Mouse (Mus musculus): Measurements from ENCODE around the gene Shkbp1. TPM values are rescaled to one million over a fixed set of nuclear protein-coding genes. Genes with fewer than 3 reads are reported as not detected.

Gene Shkbp1
- polyA plus RNA-seq, 1 experiment: 18.4 TPM

DNA sequence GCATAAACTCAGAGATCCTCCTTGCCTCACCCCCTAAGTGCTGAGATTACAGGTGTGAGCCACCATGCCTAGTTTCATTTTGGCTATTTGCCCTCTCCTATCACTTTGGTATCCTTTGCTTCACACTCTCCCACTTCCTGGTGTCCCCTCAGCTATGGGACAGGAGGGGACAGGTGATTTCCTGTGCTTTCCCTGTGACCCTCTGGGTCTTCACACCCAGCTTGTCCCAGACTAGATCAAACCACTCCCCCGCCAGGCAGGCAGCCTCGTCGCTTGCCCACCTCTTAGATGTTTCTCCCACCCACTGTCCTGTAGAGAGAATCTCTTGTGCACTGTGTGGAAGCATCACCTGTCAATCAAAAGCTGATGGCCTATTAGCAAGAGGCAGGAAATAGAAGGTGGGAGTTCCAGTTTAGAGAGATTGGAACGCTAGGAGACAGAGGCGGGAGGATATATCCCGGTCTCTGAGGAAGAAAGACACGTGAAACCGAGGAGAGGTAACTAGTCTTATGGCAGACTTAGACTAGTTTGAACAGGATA, 44.8 kb downstream of the Shkbp1 start:
- Histone ChIP-seq H3ac (ENCODE audit: control insufficient read depth, insufficient read length) (no peak overlapping the region), H3K4me2 (ENCODE audit: low read depth) (no peak overlapping the region), H3K27me3 (ENCODE audit: control insufficient read depth, insufficient read depth, insufficient read length) (no peaks in the 10 kb centered on the region), H3K79me2 (ENCODE audit: control insufficient read depth, insufficient read depth) (no peaks in the 10 kb centered on the region), H3K36me3 (ENCODE audit: control insufficient read depth, insufficient read depth) (no peaks in the 10 kb centered on the region), H3K4me3 (no peak overlapping the region)
- no peak for TF ChIP-seq E2F4 (IDR thresholded peaks at IDR 0.05; ENCODE audit: insufficient read depth)
- no peak for TF ChIP-seq CEBPB (IDR thresholded peaks at IDR 0.05; ENCODE audit: insufficient read depth, poor library complexity, severe bottlenecking)
- TF ChIP-seq REST (IDR thresholded peaks at IDR 0.05; ENCODE audit: insufficient read depth, insufficient read length): no peak
- TF ChIP-seq TCF12 (IDR thresholded peaks at IDR 0.05; ENCODE audit: insufficient read depth, poor library complexity, severe bottlenecking): no peak
- TF ChIP-seq MYOG (IDR thresholded peaks at IDR 0.05; ENCODE audit: control insufficient read depth in 1 of 3, insufficient read depth in 1 of 3, insufficient read length in 2 of 3, low read depth in 2 of 3): no peak
- TF ChIP-seq SRF (IDR thresholded peaks at IDR 0.05; ENCODE audit: control insufficient read depth, insufficient read length, low read depth): no peak
- no peak for TF ChIP-seq USF1 (IDR thresholded peaks at IDR 0.05; ENCODE audit: low read depth)
- TF ChIP-seq TCF3 (IDR thresholded peaks at IDR 0.05; ENCODE audit: insufficient read length, low read depth): no peak
- TF ChIP-seq MAX (IDR thresholded peaks at IDR 0.05; ENCODE audit: low read depth): no peak
- no peak for TF ChIP-seq POLR2A (IDR thresholded peaks at IDR 0.05; ENCODE audit: insufficient read length, low read depth)
- TF ChIP-seq POLR2AphosphoS2 (IDR thresholded peaks at IDR 0.05; ENCODE audit: insufficient read length, low read depth): no peak
- TF ChIP-seq MYOD1 (IDR thresholded peaks at IDR 0.05; ENCODE audit: control insufficient read depth in 1 of 3, insufficient read length in 2 of 3, low read depth in 2 of 3): no peak

DNA sequence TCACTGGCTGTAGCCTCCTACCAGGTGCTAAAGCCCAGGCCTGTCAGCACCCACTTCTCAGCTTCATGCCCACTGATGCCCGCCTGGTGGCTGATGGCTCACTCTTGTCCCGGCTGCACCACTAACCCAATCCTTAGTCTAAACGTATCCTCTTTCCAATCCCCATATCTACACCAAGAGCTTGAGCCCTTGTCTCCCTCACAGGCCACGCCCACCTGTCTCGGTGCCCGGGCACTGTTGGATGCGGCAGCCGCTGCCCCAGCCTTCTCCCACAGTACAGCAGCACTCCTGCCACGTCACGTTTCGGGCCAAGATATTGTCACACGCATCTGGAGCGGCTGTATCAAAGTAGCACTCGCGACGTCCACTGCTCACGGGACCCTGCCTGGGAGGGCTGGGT, 45.5 kb downstream of the Shkbp1 start:
- Histone ChIP-seq H3K4me3 (no peak overlapping the region), H3ac (ENCODE audit: control insufficient read depth, insufficient read length) (no peak overlapping the region), H3K79me2 (ENCODE audit: control insufficient read depth, insufficient read depth) (no peaks in the 10 kb centered on the region), H3K4me2 (ENCODE audit: low read depth) (no peak overlapping the region), H3K27me3 (ENCODE audit: control insufficient read depth, insufficient read depth, insufficient read length) (no peaks in the 10 kb centered on the region), H3K36me3 (ENCODE audit: control insufficient read depth, insufficient read depth) (no peaks in the 10 kb centered on the region)
- no peak for TF ChIP-seq USF1 (IDR thresholded peaks at IDR 0.05; ENCODE audit: low read depth)
- no peak for TF ChIP-seq E2F4 (IDR thresholded peaks at IDR 0.05; ENCODE audit: insufficient read depth)
- TF ChIP-seq POLR2A (IDR thresholded peaks at IDR 0.05; ENCODE audit: insufficient read length, low read depth): no peak
- no peak for TF ChIP-seq POLR2AphosphoS2 (IDR thresholded peaks at IDR 0.05; ENCODE audit: insufficient read length, low read depth)
- no peak for TF ChIP-seq MYOD1 (IDR thresholded peaks at IDR 0.05; ENCODE audit: control insufficient read depth in 1 of 3, insufficient read length in 2 of 3, low read depth in 2 of 3)
- TF ChIP-seq MAX (IDR thresholded peaks at IDR 0.05; ENCODE audit: low read depth): no peak
- no peak for TF ChIP-seq REST (IDR thresholded peaks at IDR 0.05; ENCODE audit: insufficient read depth, insufficient read length)
- TF ChIP-seq CEBPB (IDR thresholded peaks at IDR 0.05; ENCODE audit: insufficient read depth, poor library complexity, severe bottlenecking): no peak
- no peak for TF ChIP-seq TCF12 (IDR thresholded peaks at IDR 0.05; ENCODE audit: insufficient read depth, poor library complexity, severe bottlenecking)
- no peak for TF ChIP-seq SRF (IDR thresholded peaks at IDR 0.05; ENCODE audit: control insufficient read depth, insufficient read length, low read depth)

DNA sequence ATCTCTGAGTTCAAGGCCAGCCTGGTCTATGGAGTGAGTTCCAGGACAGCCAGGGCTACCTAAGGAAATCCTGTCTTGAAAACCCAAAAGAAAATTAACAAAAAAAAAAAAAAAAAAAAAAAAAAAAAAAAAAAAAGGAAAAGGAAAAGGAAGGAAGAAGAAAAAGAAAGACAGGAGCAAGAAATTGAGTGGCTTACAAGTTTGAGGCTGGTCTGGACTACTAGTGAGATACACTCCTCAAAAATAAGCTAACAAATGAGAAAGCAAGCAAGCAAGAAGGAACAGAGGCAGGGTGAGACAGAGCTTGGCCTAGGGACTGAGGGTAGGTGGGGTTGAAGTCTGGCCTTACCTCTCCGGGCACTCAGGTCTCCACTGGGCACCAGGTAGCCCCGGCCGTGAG, 46.0 kb downstream of the Shkbp1 start:
- TF ChIP-seq E2F4 (IDR thresholded peaks at IDR 0.05; ENCODE audit: insufficient read depth) (no peak), USF1 (IDR thresholded peaks at IDR 0.05; ENCODE audit: low read depth) (no peak), CEBPB (IDR thresholded peaks at IDR 0.05; ENCODE audit: insufficient read depth, poor library complexity, severe bottlenecking) (no peak), MYOD1 (IDR thresholded peaks at IDR 0.05; ENCODE audit: control insufficient read depth in 1 of 3, insufficient read length in 2 of 3, low read depth in 2 of 3) (no peak), TCF12 (IDR thresholded peaks at IDR 0.05; ENCODE audit: insufficient read depth, poor library complexity, severe bottlenecking) (no peak), MAX (IDR thresholded peaks at IDR 0.05; ENCODE audit: low read depth) (no peak), POLR2A (IDR thresholded peaks at IDR 0.05; ENCODE audit: insufficient read length, low read depth) (no peak), SRF (IDR thresholded peaks at IDR 0.05; ENCODE audit: control insufficient read depth, insufficient read length, low read depth) (no peak), POLR2AphosphoS2 (IDR thresholded peaks at IDR 0.05; ENCODE audit: insufficient read length, low read depth) (no peak), MYOG (IDR thresholded peaks at IDR 0.05; ENCODE audit: control insufficient read depth in 1 of 3, insufficient read depth in 1 of 3, insufficient read length in 2 of 3, low read depth in 2 of 3) (no peak), REST (IDR thresholded peaks at IDR 0.05; ENCODE audit: insufficient read depth, insufficient read length) (no peak), TCF3 (IDR thresholded peaks at IDR 0.05; ENCODE audit: insufficient read length, low read depth) (no peak)
- no peaks in the 10 kb centered on the region for H3K27me3 ChIP-seq (ENCODE audit: control insufficient read depth, insufficient read depth, insufficient read length)
- no peak overlapping the region for H3K4me3 ChIP-seq
- no peak overlapping the region for H3K4me2 ChIP-seq (ENCODE audit: low read depth)
- no peaks in the 10 kb centered on the region for H3K79me2 ChIP-seq (ENCODE audit: control insufficient read depth, insufficient read depth)
- H3ac ChIP-seq (ENCODE audit: control insufficient read depth, insufficient read length): no peak overlapping the region
- no peaks in the 10 kb centered on the region for H3K36me3 ChIP-seq (ENCODE audit: control insufficient read depth, insufficient read depth)

DNA sequence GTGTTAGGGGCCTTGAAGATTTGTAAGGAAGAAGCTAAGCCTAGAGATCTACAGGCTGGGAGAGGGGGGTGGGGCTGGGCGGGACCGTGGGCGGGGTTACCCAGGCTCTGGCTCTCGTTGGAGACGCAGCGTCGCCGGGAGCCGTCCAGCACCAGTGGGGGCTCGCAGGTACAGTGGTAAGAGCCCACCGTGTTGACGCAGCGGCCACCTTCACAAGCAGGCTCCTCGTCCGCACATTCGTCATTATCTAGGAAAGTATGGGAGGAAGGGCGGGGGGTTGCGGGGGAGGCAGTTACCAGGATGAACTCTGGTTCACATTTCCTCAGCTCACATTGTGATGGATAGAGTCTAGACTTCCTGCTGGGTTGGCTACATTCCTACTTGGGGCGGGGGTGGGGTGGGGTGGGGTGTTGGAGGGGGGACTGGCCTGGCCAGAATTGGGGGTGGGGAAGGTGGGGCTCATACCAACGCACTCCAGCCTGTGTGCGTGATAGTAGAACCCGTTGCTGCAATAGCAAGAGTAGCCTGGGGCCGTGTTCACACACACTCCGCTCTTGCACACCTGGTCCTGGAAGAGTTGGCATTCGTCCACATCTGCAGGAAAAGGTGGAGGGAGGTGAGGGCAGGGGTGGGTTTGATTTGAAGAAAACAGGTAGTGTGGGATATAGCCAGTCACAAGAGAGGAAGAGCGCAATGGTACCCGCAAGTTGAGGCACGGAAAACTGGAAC, 46.8 kb downstream of the Shkbp1 start:
- Histone ChIP-seq H3K4me2 (ENCODE audit: low read depth) (no peak overlapping the region), H3ac (ENCODE audit: control insufficient read depth, insufficient read length) (no peak overlapping the region), H3K27me3 (ENCODE audit: control insufficient read depth, insufficient read depth, insufficient read length) (no peaks in the 10 kb centered on the region), H3K4me3 (no peak overlapping the region), H3K36me3 (ENCODE audit: control insufficient read depth, insufficient read depth) (no peaks in the 10 kb centered on the region), H3K79me2 (ENCODE audit: control insufficient read depth, insufficient read depth) (no peaks in the 10 kb centered on the region)
- TF ChIP-seq E2F4 (IDR thresholded peaks at IDR 0.05; ENCODE audit: insufficient read depth) (no peak), CEBPB (IDR thresholded peaks at IDR 0.05; ENCODE audit: insufficient read depth, poor library complexity, severe bottlenecking) (no peak), TCF3 (IDR thresholded peaks at IDR 0.05; ENCODE audit: insufficient read length, low read depth) (no peak), MYOD1 (IDR thresholded peaks at IDR 0.05; ENCODE audit: control insufficient read depth in 1 of 3, insufficient read length in 2 of 3, low read depth in 2 of 3) (no peak), REST (IDR thresholded peaks at IDR 0.05; ENCODE audit: insufficient read depth, insufficient read length) (no peak), POLR2AphosphoS2 (IDR thresholded peaks at IDR 0.05; ENCODE audit: insufficient read length, low read depth) (no peak), MAX (IDR thresholded peaks at IDR 0.05; ENCODE audit: low read depth) (no peak)
